Mouse (Mus musculus): Measurements from ENCODE around the gene Ccnd2. TPM values are rescaled to one million over a fixed set of nuclear protein-coding genes. Genes with fewer than 3 reads are reported as not detected.

Gene Ccnd2
- polyA plus RNA-seq, 1 experiment from 2014 or later, result 163 TPM

DNA sequence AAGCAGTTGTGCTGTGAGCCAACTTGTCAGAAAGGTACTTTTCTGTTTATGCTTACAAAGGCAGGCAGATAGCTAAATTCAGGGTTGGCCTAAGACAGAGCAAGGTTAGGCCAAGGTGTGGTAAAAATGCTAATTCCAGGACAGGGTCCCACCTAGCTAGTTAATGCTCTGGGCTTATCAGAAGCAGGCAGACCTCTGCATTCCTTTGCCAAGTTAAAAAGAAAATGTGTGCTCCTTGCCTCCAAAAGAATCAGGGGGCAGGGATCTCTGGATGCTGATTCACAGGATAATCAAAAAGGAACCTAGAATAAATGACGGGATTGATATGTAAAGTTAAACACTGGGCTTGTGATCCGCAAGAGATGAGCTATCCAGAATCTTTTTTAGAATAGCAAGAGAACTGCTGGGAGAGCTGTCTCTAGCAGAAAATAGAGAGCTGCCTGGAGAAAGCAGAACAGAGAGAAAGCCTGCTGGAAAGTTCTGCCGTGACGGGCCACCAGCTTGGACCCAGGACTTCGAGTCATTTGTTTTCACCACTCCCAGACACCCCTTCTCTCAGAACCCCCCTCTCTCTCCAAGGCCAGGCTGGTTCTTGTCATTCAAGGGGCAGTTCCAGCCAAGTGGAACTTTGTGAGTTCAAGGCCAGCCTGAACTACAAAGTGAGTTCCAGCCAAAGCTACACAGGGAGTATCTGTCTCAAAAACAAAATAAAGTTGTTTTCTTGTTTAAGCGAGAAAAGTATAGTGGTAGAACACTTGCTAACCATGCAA lies 48.3 kb downstream of the Ccnd2 start:
- 94% methylated on average over 6 of the region's 6 CpGs for WGBS
- no peak overlapping the region for H3K4me3 ChIP-seq (replicated peaks; ENCODE audit: low read length)
- no peak for DNase-seq (ENCODE audit: low spot score)

GRCm38 (mm10) chr6:127094565-127094964 lies 57.4 kb downstream of the Ccnd2 start:
- no peak for DNase-seq (ENCODE audit: low spot score)
- no peaks in the 10 kb centered on the region for H3K27me3 ChIP-seq (ENCODE audit: control insufficient read depth, insufficient read depth, low read length)
- no peak overlapping the region for H3K4me2 ChIP-seq (replicated peaks)
- no peak overlapping the region for H3K27ac ChIP-seq
- H3K36me3 ChIP-seq (replicated peaks; ENCODE audit: control insufficient read depth, insufficient read depth), result peaks cover 26% of the 10 kb centered on the region
- H3K9ac ChIP-seq, result no peak overlapping the region
- no peaks in the 10 kb centered on the region for H3K4me1 ChIP-seq (replicated peaks; ENCODE audit: control insufficient read depth, insufficient read depth, low read length)
- ATAC-seq (ENCODE audit: low FRiP score), result no peak
- no peak overlapping the region for H3K4me3 ChIP-seq (replicated peaks; ENCODE audit: low read length)
- no peaks in the 10 kb centered on the region for H3K9me3 ChIP-seq (ENCODE audit: control insufficient read depth, low read length)
- WGBS, result 64% methylated on average over 7 of the region's 7 CpGs

More for the DNA sequence above, 48.3 kb downstream of the Ccnd2 start:
- H3K9ac ChIP-seq, result no peak overlapping the region
- peaks cover 7% of the 10 kb centered on the region for H3K4me1 ChIP-seq (replicated peaks; ENCODE audit: control insufficient read depth, insufficient read depth, low read length)
- H3K36me3 ChIP-seq (replicated peaks; ENCODE audit: control insufficient read depth, insufficient read depth), result peaks cover 8% of the 10 kb centered on the region
- no peak for ATAC-seq (ENCODE audit: low FRiP score)
- H3K4me2 ChIP-seq (replicated peaks), result no peak overlapping the region
- no peaks in the 10 kb centered on the region for H3K27me3 ChIP-seq (ENCODE audit: control insufficient read depth, insufficient read depth, low read length)
- H3K27ac ChIP-seq, result no peak overlapping the region
- no peaks in the 10 kb centered on the region for H3K9me3 ChIP-seq (ENCODE audit: control insufficient read depth, low read length)

DNA sequence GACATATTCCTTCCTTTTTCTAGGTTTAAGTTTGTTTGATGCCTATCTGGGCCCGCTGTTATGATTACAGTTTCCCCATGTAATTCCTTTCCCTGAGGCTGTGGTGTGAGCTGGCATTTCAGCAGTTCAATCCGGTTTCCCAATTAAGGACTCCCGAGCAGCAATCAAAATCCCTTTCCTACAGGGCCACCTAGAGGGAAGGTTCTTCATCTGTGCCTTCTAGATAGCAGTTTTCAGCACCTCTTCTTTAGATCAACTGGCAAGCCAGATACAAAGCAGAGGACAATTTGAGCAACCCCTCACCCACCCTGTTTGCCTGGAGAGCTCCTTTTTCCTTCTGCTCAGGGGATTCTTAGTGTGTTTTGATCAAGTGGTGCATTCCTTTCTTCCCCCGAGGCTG lies 65.3 kb downstream of the Ccnd2 start:
- ATAC-seq (ENCODE audit: low FRiP score), result no peak
- Histone ChIP-seq H3K4me3 (replicated peaks; ENCODE audit: low read length) (no peak overlapping the region), H3K4me2 (replicated peaks) (no peak overlapping the region), H3K4me1 (replicated peaks; ENCODE audit: control insufficient read depth, insufficient read depth, low read length) (no peaks in the 10 kb centered on the region), H3K9ac (no peak overlapping the region), H3K27me3 (ENCODE audit: control insufficient read depth, insufficient read depth, low read length) (peaks cover 3% of the 10 kb centered on the region; the same call in 1 of the 2 replicates), H3K9me3 (ENCODE audit: control insufficient read depth, low read length) (no peaks in the 10 kb centered on the region), H3K27ac (no peak overlapping the region), H3K36me3 (replicated peaks; ENCODE audit: control insufficient read depth, insufficient read depth) (peaks cover 45% of the 10 kb centered on the region)
- DNase-seq (ENCODE audit: low spot score), result no peak
- WGBS, result 74% methylated on average over 4 of the region's 4 CpGs

DNA sequence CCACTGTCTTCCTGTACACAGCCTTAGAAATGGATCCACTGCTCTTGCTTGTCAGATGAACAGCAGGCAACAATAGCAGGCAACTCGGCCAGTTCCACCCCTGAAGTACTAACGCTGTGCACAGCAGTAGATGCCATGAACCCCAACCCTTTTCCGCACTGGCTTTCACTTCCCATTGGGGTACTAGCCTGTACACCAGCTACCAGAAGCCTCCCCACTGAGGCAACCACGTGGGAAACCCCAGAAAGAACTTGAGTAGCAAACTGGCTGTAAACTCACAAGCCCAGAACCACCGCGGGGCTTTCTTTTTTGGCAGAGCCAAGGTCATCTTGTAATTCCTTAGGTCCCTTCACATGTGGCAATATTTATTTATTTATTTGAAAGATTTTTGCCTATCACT lies 70.2 kb downstream of the Ccnd2 start:
- Histone ChIP-seq H3K4me1 (replicated peaks; ENCODE audit: control insufficient read depth, insufficient read depth, low read length) (no peaks in the 10 kb centered on the region), H3K4me2 (replicated peaks) (no peak overlapping the region), H3K9me3 (ENCODE audit: control insufficient read depth, low read length) (no peaks in the 10 kb centered on the region), H3K36me3 (replicated peaks; ENCODE audit: control insufficient read depth, insufficient read depth) (no peaks in the 10 kb centered on the region; the same call in 1 of the 2 replicates), H3K4me3 (replicated peaks; ENCODE audit: low read length) (no peak overlapping the region), H3K27ac (no peak overlapping the region), H3K9ac (no peak overlapping the region), H3K27me3 (ENCODE audit: control insufficient read depth, insufficient read depth, low read length) (peaks cover 7% of the 10 kb centered on the region; the same call in 1 of the 2 replicates)
- DNase-seq (ENCODE audit: low spot score) (no peak), ATAC-seq (ENCODE audit: low FRiP score) (no peak)
- WGBS, result 68% methylated on average over 6 of the region's 6 CpGs

GRCm38 (mm10) chr6:127079867-127080731 lies 71.9 kb downstream of the Ccnd2 start:
- 1% methylated on average over 59 of the region's 59 CpGs for WGBS
- peak overlapping the region; percentile 84 for H3K4me2 ChIP-seq (replicated peaks)
- no peaks in the 10 kb centered on the region for H3K9me3 ChIP-seq (ENCODE audit: control insufficient read depth, low read length)
- H3K36me3 ChIP-seq (replicated peaks; ENCODE audit: control insufficient read depth, insufficient read depth), result no peaks in the 10 kb centered on the region
- H3K27ac ChIP-seq, result peak overlapping the region; percentile 91
- peak; percentile 93 for ATAC-seq (ENCODE audit: low FRiP score)
- peak overlapping the region; percentile 57 for H3K4me3 ChIP-seq (replicated peaks; ENCODE audit: low read length)
- H3K4me1 ChIP-seq (replicated peaks; ENCODE audit: control insufficient read depth, insufficient read depth, low read length), result no peaks in the 10 kb centered on the region
- DNase-seq (ENCODE audit: low spot score), result peak; percentile 77
- peaks cover 7% of the 10 kb centered on the region; the same call in 1 of the 2 replicates for H3K27me3 ChIP-seq (ENCODE audit: control insufficient read depth, insufficient read depth, low read length)
- H3K9ac ChIP-seq, result peak overlapping the region; percentile 85

Other genes with a start within 250 kb of the Ccnd2 start
- 0.09 and 0.12 TPM in 2 replicates for gene Dyrk4, start 230.4 kb downstream of the Ccnd2 start, polyA plus RNA-seq (2014; fragmentation: Nextera tagmentation; extraction: Ambion mirVana)
- gene Rad51ap1, start 212.6 kb downstream of the Ccnd2 start, polyA plus RNA-seq (2014; fragmentation: Nextera tagmentation; extraction: Ambion mirVana), result 15.3 and 17.6 TPM in 2 replicates
- gene D6Wsu163e, start 212.2 kb downstream of the Ccnd2 start, polyA plus RNA-seq (2014; fragmentation: Nextera tagmentation; extraction: Ambion mirVana), result 32.5 and 35.4 TPM in 2 replicates
- gene Fgf6, start 136.6 kb downstream of the Ccnd2 start, polyA plus RNA-seq (2014; fragmentation: Nextera tagmentation; extraction: Ambion mirVana), result not detected in 2 replicates
- 0.11 and 0.18 TPM in 2 replicates for gene Fgf23, start 79.3 kb downstream of the Ccnd2 start, polyA plus RNA-seq (2014; fragmentation: Nextera tagmentation; extraction: Ambion mirVana)
- 6.5 and 6.9 TPM in 2 replicates for gene Tigar, start 42.6 kb downstream of the Ccnd2 start, polyA plus RNA-seq (2014; fragmentation: Nextera tagmentation; extraction: Ambion mirVana)